Mouse (Mus musculus) megakaryocyte, embryonic 14.5 days (primary cell): ENCODE data around the gene Acad9.
A peak's percentile ranks its signal among the peaks of the same experiment; 100 is the strongest.

Source experiments
- FLI1 ChIP-seq: IDR thresholded peaks from 2 replicates; pipeline ENCODE4 v1.6.1; 2012; ENCODE audit warnings: low read length, inconsistent platforms, mixed read lengths
- GATA1 ChIP-seq: IDR thresholded peaks from 3 replicates; pipeline ENCODE4 v1.6.1; 2012; ENCODE audit warnings: mixed read lengths, low read length, inconsistent platforms, borderline replicate concordance

DNA sequence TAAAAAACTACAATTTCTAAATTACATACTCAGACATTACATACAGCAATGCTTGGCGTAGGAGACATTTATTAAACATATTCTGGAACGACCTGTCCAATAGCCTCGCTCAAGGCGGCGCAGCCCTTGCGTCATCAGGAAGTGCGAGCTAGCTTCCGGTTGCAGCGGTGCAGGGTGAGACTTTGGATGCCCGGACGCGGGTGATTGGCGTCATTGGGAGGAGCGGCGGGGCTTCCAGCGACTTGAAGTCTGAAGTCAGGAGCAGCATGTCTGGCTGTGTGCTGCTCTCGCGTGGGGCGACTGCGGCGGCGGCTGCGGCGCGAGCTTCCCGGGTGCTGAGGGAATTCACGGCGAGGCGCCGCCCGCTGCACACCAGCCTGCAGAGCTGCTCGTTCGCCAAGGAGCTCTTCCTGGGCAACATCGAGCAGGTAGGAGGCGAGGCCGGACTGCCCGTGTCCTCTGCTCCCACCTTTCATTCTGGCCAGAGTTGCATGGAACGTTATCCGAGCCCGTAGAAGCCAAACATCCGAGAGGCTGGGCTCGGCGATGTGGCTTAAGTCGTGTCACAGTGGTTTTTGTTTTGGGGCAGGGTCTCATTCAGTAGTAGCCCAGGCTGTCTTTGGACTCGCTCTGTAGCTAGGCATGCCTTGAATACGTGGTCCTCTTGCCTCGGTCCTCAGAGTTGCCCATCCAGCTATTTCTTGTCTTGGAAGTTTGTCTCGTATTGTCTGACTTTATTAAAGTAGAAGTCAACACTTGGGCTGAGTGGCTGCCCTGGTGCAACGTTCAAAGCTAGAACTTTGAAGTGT lies at the start of gene Acad9:
- TF ChIP-seq FLI1, result peak; percentile 63; the same call in 1 of the 2 replicates
- TF ChIP-seq GATA1, result no peak
